In genomic region chr1:119020092-119020491, GRCm38 (mm10) we compare ENCODE assay signal across 17 mouse cellular contexts. TPM values are rescaled to one million over a fixed set of nuclear protein-coding genes. Genes with fewer than 3 reads are reported as not detected.
A peak's percentile ranks its signal among the peaks of the same experiment; 100 is the strongest.
DNase-seq lines count a peak whose midpoint lies in the region; ATAC-seq and TF ChIP-seq lines count a peak whose summit lies in the region.
"Had no signal": no experiment of that assay in that cellular context is flagged by ENCODE, and none has a peak within 500 bp of the region (broad histone marks: within the 10 kb centered on the region; RNA-seq: fewer than 3 reads in every experiment).

No protein-coding gene starts in this region.

- H3K27me3 ChIP-seq in kidney, adult 2 months (replicated peaks; ENCODE audit: control insufficient read depth, insufficient read depth, low read length) = no peaks in the 10 kb centered on the region
- H3K27me3 ChIP-seq in limb, embryonic 10.5 days (ENCODE audit: low read depth, poor library complexity, severe bottlenecking) = no peaks in the 10 kb centered on the region
- H3K27me3 ChIP-seq: embryonic facial prominence, embryonic 12.5 days; intestine, embryonic 15.5 days; limb, embryonic 15.5 days had no signal

- H3K9me3 ChIP-seq in limb, embryonic 10.5 days (replicated peaks) = no peaks in the 10 kb centered on the region
- H3K9me3 ChIP-seq: embryonic facial prominence, embryonic 12.5 days; intestine, embryonic 15.5 days; limb, embryonic 15.5 days; midbrain, embryonic 10.5 days had no signal

- H3K4me1 ChIP-seq in kidney, adult 2 months (ENCODE audit: control insufficient read depth, insufficient read depth, low read length) = peaks cover 7% of the 10 kb centered on the region
- H3K4me1 ChIP-seq in limb, embryonic 10.5 days = peaks cover 7% of the 10 kb centered on the region
- H3K4me1 ChIP-seq: midbrain, embryonic 10.5 days had no signal

- TF ChIP-seq POLR2A in kidney, adult 2 months (IDR thresholded peaks at IDR 0.05; ENCODE audit: low read depth, low read length) = no peak

- TF ChIP-seq CTCF in kidney, adult 2 months (conservative IDR thresholded peaks at IDR 0.05; ENCODE audit: insufficient read depth, insufficient read length, low read depth, low read length) = no peak

- DNase-seq in frontal cortex, postnatal 14 days (ENCODE audit: low spot score in 2 of 2) = no peak
- peak; percentile 9 to 12 for DNase-seq in right cerebral cortex, adult 2 months (ENCODE audit: low spot score in 2 of 2)
- no peak for DNase-seq in right cerebral cortex, postnatal 14 days
- peak; percentile 73 for DNase-seq in layer of hippocampus, adult 8-10 months (ENCODE audit: low spot score in 2 of 2)
- no peak for DNase-seq in kidney, adult 2 months
- DNase-seq in limb, embryonic 10.5 days (ENCODE audit: low spot score) = no peak
- DNase-seq: adrenal gland, postnatal 36 days; gastrocnemius, postnatal 14 days; heart, postnatal 10 days; kidney, postnatal 10 days; liver, postnatal 0 days had no signal

- H3K27ac ChIP-seq in kidney, adult 2 months (ENCODE audit: insufficient read depth, low read depth, low read length) = no peak overlapping the region
- no peak overlapping the region for H3K27ac ChIP-seq in limb, embryonic 10.5 days
- H3K27ac ChIP-seq: embryonic facial prominence, embryonic 12.5 days; intestine, embryonic 15.5 days; limb, embryonic 15.5 days; midbrain, embryonic 10.5 days had no signal

- ATAC-seq in frontal cortex, adult (ENCODE audit: low TSS enrichment) = peak; percentile 39; the same call in 1 of the 2 replicates
- ATAC-seq: intestine, embryonic 15.5 days; liver, postnatal 0 days had no signal

- WGBS in kidney, adult 2 months = 100% methylated on average over 2 of the region's 2 CpGs
- 91% methylated on average over 2 of the region's 2 CpGs for WGBS in limb, embryonic 10.5 days

- H3K4me3 ChIP-seq in kidney, adult 2 months (ENCODE audit: insufficient read depth, low read depth, low read length) = no peak overlapping the region
- H3K4me3 ChIP-seq in limb, embryonic 10.5 days = no peak overlapping the region
- H3K4me3 ChIP-seq: embryonic facial prominence, embryonic 12.5 days; intestine, embryonic 15.5 days; limb, embryonic 15.5 days; midbrain, embryonic 10.5 days had no signal

- no peaks in the 10 kb centered on the region for H3K36me3 ChIP-seq in kidney, adult 2 months (ENCODE audit: control insufficient read depth, insufficient read depth, low read length)
- peaks cover 50% of the 10 kb centered on the region for H3K36me3 ChIP-seq in limb, embryonic 10.5 days
- H3K36me3 ChIP-seq: embryonic facial prominence, embryonic 12.5 days; G1E; intestine, embryonic 15.5 days had no signal

RNA-seq across cellular contexts. Expression of gene Gli2, which starts 33.3 kb away (rescaled TPM):
- total RNA-seq in layer of hippocampus, adult 8-10 months (2022) = 1 to 10 TPM; 3.7 to 7.0 (median 5.0) TPM
- 0.44 and 0.52 TPM in 2 replicates for polyA plus RNA-seq in kidney, adult 2 months (2012; rRNA removed)
- polyA plus RNA-seq in limb, embryonic 10.5 days (2016; fragmentation: Nextera tagmentation; extraction: Ambion mirVana) = 16.6 and 17.5 TPM in 2 replicates
- polyA plus RNA-seq: G1E had no signal

Comparison
In these comparisons a context has a peak if more than half of its experiments do, and no peak if none do; other contexts are left out.
1. DNase-seq: peak in right cerebral cortex, adult 2 months (2 of 2) and layer of hippocampus, adult 8-10 months (2 of 2); none in frontal cortex, postnatal 14 days (0 of 2), right cerebral cortex, postnatal 14 days (single experiment), kidney, adult 2 months (single experiment) and limb, embryonic 10.5 days (single experiment).
2. RNA of gene Gli2, which starts 33.3 kb away (polyA plus RNA-seq): 16.6 to 17.5 TPM in limb, embryonic 10.5 days; 0.44 to 0.52 TPM in kidney, adult 2 months; every median in the first group is over 10 times any median in the second.